Mouse (Mus musculus): ENCODE data around the gene Cnn3. TPM values are rescaled to one million over a fixed set of nuclear protein-coding genes. Genes with fewer than 3 reads are reported as not detected.
A peak's percentile ranks its signal among the peaks of the same experiment; 100 is the strongest.

Cnn3 gene
- total RNA-seq, 4 experiments from 2014 or later, result 93.0 to 179 (median 135) TPM

DNA sequence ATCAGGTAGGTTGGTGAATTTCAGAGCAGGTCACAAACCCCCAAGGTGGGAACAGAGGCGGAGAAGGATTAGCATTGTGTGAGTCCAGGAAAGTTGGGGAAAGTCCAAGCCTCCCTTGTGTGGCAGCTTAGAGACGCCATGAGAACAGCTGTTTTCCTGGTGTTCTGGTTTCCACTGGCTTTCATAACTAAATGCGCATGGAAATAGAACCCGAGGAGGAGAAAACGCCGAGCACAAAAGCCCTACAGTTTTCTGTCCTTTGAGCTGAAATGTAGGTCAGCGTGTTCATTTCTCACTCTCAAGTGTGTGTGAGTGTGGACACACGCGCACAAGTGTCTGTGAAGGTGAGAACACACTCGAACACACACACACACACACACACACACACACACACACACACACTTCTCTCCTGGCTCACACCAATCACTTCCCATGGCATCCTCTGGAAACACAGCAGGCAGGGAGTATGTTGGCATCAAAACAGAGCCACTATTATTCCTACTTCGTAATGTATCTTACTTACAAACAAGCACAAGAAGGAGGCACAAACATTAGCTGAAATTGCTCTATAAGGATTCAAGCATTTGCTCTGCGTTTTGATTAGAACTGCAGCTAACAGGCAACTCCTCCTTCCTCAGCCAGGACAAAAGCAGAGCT lies 63.3 kb downstream of the Cnn3 start:
- DNase-seq (ENCODE audit: low spot score in 2 of 2), result peak; percentile 29 to 39

- DNase-seq (ENCODE audit: low spot score in 2 of 2), result no peak
Observed at GRCm38 (mm10) chr3:121490941-121491340, 64.6 kb downstream of the Cnn3 start.

GRCm38 (mm10) chr3:121492026-121492425 lies 65.7 kb downstream of the Cnn3 start:
- DNase-seq (ENCODE audit: low spot score in 2 of 2), result no peak

GRCm38 (mm10) chr3:121493997-121494421 lies 67.7 kb downstream of the Cnn3 start:
- no peak for DNase-seq (ENCODE audit: low spot score in 2 of 2)

DNA sequence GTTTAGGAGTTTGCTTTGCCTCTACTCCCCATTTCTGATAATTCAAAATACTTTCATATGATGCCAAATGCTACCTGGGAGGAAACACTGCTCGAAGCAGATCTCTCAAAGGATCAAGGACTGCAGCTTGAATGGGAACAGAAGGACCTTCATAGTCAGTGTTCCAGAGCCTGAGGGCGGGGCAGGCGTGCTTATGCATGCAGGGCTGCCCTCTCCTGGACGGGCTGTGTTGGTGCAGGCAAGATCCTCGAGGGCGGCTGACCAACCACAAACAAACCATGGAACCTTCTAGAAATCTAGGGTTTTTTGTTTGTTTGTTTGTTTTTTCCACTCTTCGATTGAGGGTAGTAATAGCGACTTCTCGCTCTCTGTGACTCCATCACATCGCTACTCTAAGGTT lies 73.9 kb downstream of the Cnn3 start:
- peak; percentile 34 to 72 for DNase-seq (ENCODE audit: low spot score in 2 of 2)

- DNase-seq (ENCODE audit: low spot score in 2 of 2), result no peak
Observed at GRCm38 (mm10) chr3:121500734-121501133, 74.4 kb downstream of the Cnn3 start.

DNA sequence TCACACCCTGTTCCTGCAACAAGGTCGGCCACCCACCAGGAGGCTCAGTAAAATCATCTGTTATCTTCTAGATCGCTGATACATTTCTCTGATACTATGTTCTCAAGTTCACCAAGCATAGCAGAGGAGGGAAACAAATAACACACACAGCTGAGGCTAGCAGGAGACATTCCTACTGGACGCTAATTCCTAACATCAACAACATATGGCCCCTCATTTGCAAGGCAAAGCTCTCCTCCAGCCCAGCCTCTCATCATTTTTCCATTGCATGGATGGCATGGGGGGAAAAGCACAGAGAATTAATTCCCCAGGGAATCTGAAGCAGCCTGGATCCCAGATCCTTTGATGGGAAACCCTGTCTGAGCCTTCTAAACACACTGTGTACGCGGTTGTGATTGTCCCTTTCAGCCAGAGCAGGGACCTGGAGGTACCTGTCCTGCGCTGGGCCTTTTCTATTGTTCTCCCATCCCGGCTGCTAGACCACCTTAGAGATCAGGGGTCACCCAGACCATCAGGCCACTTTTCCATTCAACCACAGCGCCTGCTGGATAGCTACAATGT lies 78.7 kb downstream of the Cnn3 start:
- no peak for DNase-seq (ENCODE audit: low spot score in 2 of 2)

DNA sequence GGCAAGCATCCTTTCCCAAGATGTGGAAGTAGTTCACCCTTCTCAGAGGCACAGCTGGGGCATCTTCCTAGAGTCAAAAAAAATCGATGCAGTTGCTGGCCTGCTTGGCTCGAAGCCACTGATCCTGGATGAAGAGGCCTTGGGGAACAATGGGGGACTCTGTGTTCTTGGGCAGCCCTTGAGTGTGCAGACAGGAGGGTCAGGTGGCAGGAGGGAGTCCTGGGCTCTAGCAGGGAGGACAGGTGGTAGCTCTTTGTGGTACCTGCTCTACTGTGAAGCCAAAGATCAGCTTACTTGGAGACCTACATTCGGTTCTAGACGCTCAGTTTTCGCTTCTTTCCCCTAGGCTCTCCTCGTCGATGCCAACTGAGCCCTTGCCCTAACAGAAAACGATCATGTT lies 79.9 kb downstream of the Cnn3 start:
- DNase-seq (ENCODE audit: low spot score in 2 of 2), result no peak

GRCm38 (mm10) chr3:121506756-121507155 lies 80.5 kb downstream of the Cnn3 start:
- no peak for DNase-seq (ENCODE audit: low spot score in 2 of 2)

DNA sequence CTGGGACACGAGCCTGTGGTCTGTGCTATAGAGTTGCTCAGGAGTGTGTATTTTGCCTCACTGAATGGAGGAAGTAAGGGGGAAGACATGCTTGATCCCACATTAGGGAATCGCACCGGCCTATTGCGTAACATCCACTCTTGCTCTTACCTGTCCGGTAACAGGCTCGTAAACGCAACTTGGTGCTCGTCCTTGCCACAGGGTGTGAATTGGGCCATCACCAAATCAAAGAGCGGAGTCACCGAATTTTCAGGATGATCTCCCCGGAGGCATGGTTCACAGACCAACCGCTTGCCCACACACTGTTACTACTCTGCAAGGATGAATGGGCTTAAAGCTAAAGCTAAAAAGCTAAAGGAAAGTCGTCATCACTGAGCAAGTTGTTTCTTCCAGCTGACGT lies 81.4 kb downstream of the Cnn3 start:
- DNase-seq (ENCODE audit: low spot score in 2 of 2), result no peak

Other genes starting within 250 kb of the Cnn3 start
- 10 to 100 TPM; 27.8 to 41.1 (median 33.5) TPM for gene Tmem56, start 143.4 kb upstream of the Cnn3 start, total RNA-seq (2022)
- gene Alg14, start 134.7 kb upstream of the Cnn3 start, total RNA-seq (2022), result 10 to 100 TPM; 11.3 to 14.0 (median 12.9) TPM
- gene Slc44a3, start 105.9 kb downstream of the Cnn3 start, total RNA-seq (2022), result under 1 TPM in 2 of 4 experiments, not detected in 2; 0.27 to 0.72 TPM
- gene 4930432M17Rik, start 244.3 kb downstream of the Cnn3 start, total RNA-seq (2022), result not detected